Mouse (Mus musculus) left cerebral cortex, postnatal 14 days (tissue): ENCODE data around the gene Tpgs1. TPM values are rescaled to one million over a fixed set of nuclear protein-coding genes. Genes with fewer than 3 reads are reported as not detected.

Experiments
- DNase-seq, 2 experiments: peaks; one replicate each; pipeline ENCODE4 v3.0.0; 2021 to 2022; ENCODE audit warnings: low spot score in 2 of 2, mixed read lengths in 1 of 2
- intact Hi-C: fragments of 180-260 bp; cut with DNase I; formaldehyde crosslinking; loops from one replicate; pipeline ENCODE4 v1.15.1; 2025
- total RNA-seq, 2 experiments: library from RNA; stranded (reverse); gene quantifications; 2 replicates each; pipeline ENCODE4 v1.2.3; 2021

The Tpgs1 gene
- total RNA-seq, 2 experiments from 2014 or later, result 71.9 to 77.9 TPM

- intact Hi-C loops, result no loop called here
Measured at GRCm38 (mm10) chr10:79664131-79664665, 5.0 kb upstream of the Tpgs1 start, which contains the start of gene Madcam1. Gene Madcam1, plus strand, starts transcription at chr10:79664559.

GRCm38 (mm10) chr10:79665051-79665450, 4.1 kb upstream of the Tpgs1 start:
- intact Hi-C loops, result no loop called here

More at GRCm38 (mm10) chr10:79664131-79664665, 5.0 kb upstream of the Tpgs1 start, which contains the start of gene Madcam1:
- peak; percentile 69 to 78 for DNase-seq

GRCm38 (mm10) chr10:79666493-79666892, 2.7 kb upstream of the Tpgs1 start:
- DNase-seq, result no peak
- intact Hi-C loops, result no loop called here

More at GRCm38 (mm10) chr10:79665051-79665450, 4.1 kb upstream of the Tpgs1 start:
- no peak for DNase-seq

- intact Hi-C loops, result loop anchor here (2.0 kb wide), 1 partner anchor 73 kb away; no protein-coding TSS in a partner anchor
- DNase-seq, result no peak
Measured at GRCm38 (mm10) chr10:79668076-79668475, 1.1 kb upstream of the Tpgs1 start.

GRCm38 (mm10) chr10:79669576-79670057, 448 bp downstream of the Tpgs1 start:
- DNase-seq, result peak; percentile 77 to 82
- intact Hi-C loops, result loop anchor here (2.0 kb wide), 1 partner anchor 75 kb away; no protein-coding TSS in a partner anchor

GRCm38 (mm10) chr10:79670071-79670888, 1.1 kb downstream of the Tpgs1 start:
- no peak for DNase-seq
- intact Hi-C loops, result no loop called here

GRCm38 (mm10) chr10:79671396-79672087, 2.4 kb downstream of the Tpgs1 start:
- no peak for DNase-seq
- intact Hi-C loops, result no loop called here

GRCm38 (mm10) chr10:79672088-79672455, 2.9 kb downstream of the Tpgs1 start:
- no peak for DNase-seq
- intact Hi-C loops, result no loop called here

GRCm38 (mm10) chr10:79673054-79673453, 3.9 kb downstream of the Tpgs1 start:
- no peak for DNase-seq

GRCm38 (mm10) chr10:79675346-79676035, 6.3 kb downstream of the Tpgs1 start:
- intact Hi-C loops, result no loop called here
- no peak for DNase-seq

More at GRCm38 (mm10) chr10:79673054-79673453, 3.9 kb downstream of the Tpgs1 start:
- intact Hi-C loops, result no loop called here

GRCm38 (mm10) chr10:79680606-79681495, 11.7 kb downstream of the Tpgs1 start:
- intact Hi-C loops, result no loop called here

GRCm38 (mm10) chr10:79681591-79682245, 12.5 kb downstream of the Tpgs1 start, which contains the start of gene Cdc34:
Gene Cdc34, plus strand, starts transcription at chr10:79682195.
- intact Hi-C loops, result no loop called here
- peak; percentile 99 to 100 for DNase-seq

More at GRCm38 (mm10) chr10:79680606-79681495, 11.7 kb downstream of the Tpgs1 start:
- no peak for DNase-seq

GRCm38 (mm10) chr10:79682551-79682915, 13.4 kb downstream of the Tpgs1 start:
- no peak for DNase-seq
- intact Hi-C loops, result no loop called here

GRCm38 (mm10) chr10:79682916-79683582, 13.9 kb downstream of the Tpgs1 start:
- intact Hi-C loops, result no loop called here
- DNase-seq, result peak; percentile 60 to 83

GRCm38 (mm10) chr10:79683726-79684640, 14.8 kb downstream of the Tpgs1 start:
- intact Hi-C loops, result no loop called here
- no peak for DNase-seq
